Mouse (Mus musculus): ENCODE measurements at regions not wholly inside any gene's neighbourhood (a gene's known extent, or its start where the extent isn't known, plus 50 kb on each side); places are given as distances from the start of the nearest gene placed in this dataset.

- ATAC-seq (replicated peaks; ENCODE audit: insufficient number of reproducible peaks, low FRiP score, low TSS enrichment, low read depth) (no peak), DNase-seq (ENCODE audit: low spot score) (no peak)
- no peak overlapping the region for H3K27ac ChIP-seq (replicated peaks; ENCODE audit: low read depth, low read length)
- WGBS, result 88% methylated on average over 1 of the region's 1 CpGs
- H3K4me1 ChIP-seq (ENCODE audit: control insufficient read depth, insufficient read depth, low read length), result no peaks in the 10 kb centered on the region
- no peaks in the 10 kb centered on the region for H3K27me3 ChIP-seq (ENCODE audit: control insufficient read depth, insufficient read depth, low read length)
- H3K36me3 ChIP-seq (replicated peaks; ENCODE audit: control insufficient read depth, insufficient read depth, low read depth, low read length), result no peaks in the 10 kb centered on the region
- no peak overlapping the region for H3K4me2 ChIP-seq (ENCODE audit: low read depth, low read length)
- H3K9ac ChIP-seq (replicated peaks; ENCODE audit: low read length), result no peak overlapping the region
- no peaks in the 10 kb centered on the region for H3K9me3 ChIP-seq (replicated peaks; ENCODE audit: control insufficient read depth, low read length)
- no peak overlapping the region for H3K4me3 ChIP-seq (ENCODE audit: low read depth, low read length)
These were observed 124.9 kb downstream of the Fam198b start for GRCm38 (mm10) chr3:80009275-80009674.

- H3K4me3 ChIP-seq (ENCODE audit: low read depth, low read length), result no peak overlapping the region
- no peak overlapping the region for H3K9ac ChIP-seq (replicated peaks; ENCODE audit: low read length)
- H3K27ac ChIP-seq (replicated peaks; ENCODE audit: low read depth, low read length), result no peak overlapping the region
- H3K36me3 ChIP-seq (replicated peaks; ENCODE audit: control insufficient read depth, insufficient read depth, low read depth, low read length), result no peaks in the 10 kb centered on the region
- H3K4me2 ChIP-seq (ENCODE audit: low read depth, low read length), result no peak overlapping the region
- no peaks in the 10 kb centered on the region for H3K9me3 ChIP-seq (replicated peaks; ENCODE audit: control insufficient read depth, low read length)
- no peaks in the 10 kb centered on the region for H3K4me1 ChIP-seq (ENCODE audit: control insufficient read depth, insufficient read depth, low read length)
- no peak for DNase-seq (ENCODE audit: low spot score)
- 80% methylated on average over 1 of the region's 1 CpGs for WGBS
- no peak for ATAC-seq (replicated peaks; ENCODE audit: insufficient number of reproducible peaks, low FRiP score, low TSS enrichment, low read depth)
- no peaks in the 10 kb centered on the region for H3K27me3 ChIP-seq (ENCODE audit: control insufficient read depth, insufficient read depth, low read length)
These were observed 141.5 kb downstream of the Fam198b start for GRCm38 (mm10) chr3:80025795-80026194.

- H3K27me3 ChIP-seq (ENCODE audit: control insufficient read depth, insufficient read depth, low read length), result no peaks in the 10 kb centered on the region
- WGBS, result 74% methylated on average over 3 of the region's 3 CpGs
- no peak for DNase-seq (ENCODE audit: low spot score)
- no peak overlapping the region for H3K27ac ChIP-seq (replicated peaks; ENCODE audit: low read depth, low read length)
- H3K36me3 ChIP-seq (replicated peaks; ENCODE audit: control insufficient read depth, insufficient read depth, low read depth, low read length), result no peaks in the 10 kb centered on the region
- no peak overlapping the region for H3K9ac ChIP-seq (replicated peaks; ENCODE audit: low read length)
- no peaks in the 10 kb centered on the region for H3K9me3 ChIP-seq (replicated peaks; ENCODE audit: control insufficient read depth, low read length)
- H3K4me2 ChIP-seq (ENCODE audit: low read depth, low read length), result no peak overlapping the region
- ATAC-seq (replicated peaks; ENCODE audit: insufficient number of reproducible peaks, low FRiP score, low TSS enrichment, low read depth), result no peak
- H3K4me1 ChIP-seq (ENCODE audit: control insufficient read depth, insufficient read depth, low read length), result no peaks in the 10 kb centered on the region
- H3K4me3 ChIP-seq (ENCODE audit: low read depth, low read length), result no peak overlapping the region
These were observed 148.7 kb downstream of the Fam198b start for GRCm38 (mm10) chr3:80033071-80033470.

- Histone ChIP-seq H3K4me3 (ENCODE audit: low read depth, low read length) (no peak overlapping the region), H3K4me1 (ENCODE audit: control insufficient read depth, insufficient read depth, low read length) (no peaks in the 10 kb centered on the region), H3K36me3 (replicated peaks; ENCODE audit: control insufficient read depth, insufficient read depth, low read depth, low read length) (no peaks in the 10 kb centered on the region), H3K4me2 (ENCODE audit: low read depth, low read length) (no peak overlapping the region), H3K9me3 (replicated peaks; ENCODE audit: control insufficient read depth, low read length) (no peaks in the 10 kb centered on the region), H3K9ac (replicated peaks; ENCODE audit: low read length) (no peak overlapping the region), H3K27me3 (ENCODE audit: control insufficient read depth, insufficient read depth, low read length) (no peaks in the 10 kb centered on the region), H3K27ac (replicated peaks; ENCODE audit: low read depth, low read length) (no peak overlapping the region)
- DNase-seq (ENCODE audit: low spot score) (no peak), ATAC-seq (replicated peaks; ENCODE audit: insufficient number of reproducible peaks, low FRiP score, low TSS enrichment, low read depth) (no peak)
- WGBS, result 76% methylated on average over 11 of the region's 11 CpGs
These were observed 154.3 kb downstream of the Fam198b start for GRCm38 (mm10) chr3:80038553-80039129.

GRCm38 (mm10) chr3:80042756-80043484, 158.6 kb downstream of the Fam198b start:
- H3K4me1 ChIP-seq (ENCODE audit: control insufficient read depth, insufficient read depth, low read length), result no peaks in the 10 kb centered on the region
- H3K9ac ChIP-seq (replicated peaks; ENCODE audit: low read length), result no peak overlapping the region
- WGBS, result 90% methylated on average over 5 of the region's 5 CpGs
- no peaks in the 10 kb centered on the region for H3K27me3 ChIP-seq (ENCODE audit: control insufficient read depth, insufficient read depth, low read length)
- H3K4me3 ChIP-seq (ENCODE audit: low read depth, low read length), result no peak overlapping the region
- H3K9me3 ChIP-seq (replicated peaks; ENCODE audit: control insufficient read depth, low read length), result no peaks in the 10 kb centered on the region
- H3K4me2 ChIP-seq (ENCODE audit: low read depth, low read length), result no peak overlapping the region
- DNase-seq (ENCODE audit: low spot score) (no peak), ATAC-seq (replicated peaks; ENCODE audit: insufficient number of reproducible peaks, low FRiP score, low TSS enrichment, low read depth) (no peak)
- no peak overlapping the region for H3K27ac ChIP-seq (replicated peaks; ENCODE audit: low read depth, low read length)
- H3K36me3 ChIP-seq (replicated peaks; ENCODE audit: control insufficient read depth, insufficient read depth, low read depth, low read length), result no peaks in the 10 kb centered on the region

- Histone ChIP-seq H3K4me1 (ENCODE audit: control insufficient read depth, insufficient read depth, low read length) (no peaks in the 10 kb centered on the region), H3K27me3 (ENCODE audit: control insufficient read depth, insufficient read depth, low read length) (no peaks in the 10 kb centered on the region), H3K9ac (replicated peaks; ENCODE audit: low read length) (no peak overlapping the region), H3K36me3 (replicated peaks; ENCODE audit: control insufficient read depth, insufficient read depth, low read depth, low read length) (no peaks in the 10 kb centered on the region), H3K4me3 (ENCODE audit: low read depth, low read length) (no peak overlapping the region), H3K4me2 (ENCODE audit: low read depth, low read length) (no peak overlapping the region), H3K27ac (replicated peaks; ENCODE audit: low read depth, low read length) (no peak overlapping the region), H3K9me3 (replicated peaks; ENCODE audit: control insufficient read depth, low read length) (no peaks in the 10 kb centered on the region)
- DNase-seq (ENCODE audit: low spot score), result no peak
- no peak for ATAC-seq (replicated peaks; ENCODE audit: insufficient number of reproducible peaks, low FRiP score, low TSS enrichment, low read depth)
- WGBS, result 83% methylated on average over 5 of the region's 5 CpGs
These were observed 165.3 kb downstream of the Fam198b start for GRCm38 (mm10) chr3:80049495-80050225.

- no peak for DNase-seq (ENCODE audit: low spot score)
These were observed 166.6 kb downstream of the Fam198b start for GRCm38 (mm10) chr3:80050920-80051319.

GRCm38 (mm10) chr3:80051963-80052362, 167.6 kb downstream of the Fam198b start:
- H3K4me3 ChIP-seq (ENCODE audit: low read depth, low read length), result no peak overlapping the region
- H3K36me3 ChIP-seq (replicated peaks; ENCODE audit: control insufficient read depth, insufficient read depth, low read depth, low read length), result no peaks in the 10 kb centered on the region
- no peak overlapping the region for H3K27ac ChIP-seq (replicated peaks; ENCODE audit: low read depth, low read length)
- 82% methylated on average over 4 of the region's 4 CpGs for WGBS
- ATAC-seq (replicated peaks; ENCODE audit: insufficient number of reproducible peaks, low FRiP score, low TSS enrichment, low read depth) (no peak), DNase-seq (ENCODE audit: low spot score) (no peak)
- H3K4me2 ChIP-seq (ENCODE audit: low read depth, low read length), result no peak overlapping the region
- H3K9ac ChIP-seq (replicated peaks; ENCODE audit: low read length), result no peak overlapping the region
- H3K27me3 ChIP-seq (ENCODE audit: control insufficient read depth, insufficient read depth, low read length), result no peaks in the 10 kb centered on the region
- H3K9me3 ChIP-seq (replicated peaks; ENCODE audit: control insufficient read depth, low read length), result no peaks in the 10 kb centered on the region
- no peaks in the 10 kb centered on the region for H3K4me1 ChIP-seq (ENCODE audit: control insufficient read depth, insufficient read depth, low read length)

More at GRCm38 (mm10) chr3:80050920-80051319, 166.6 kb downstream of the Fam198b start:
- H3K9me3 ChIP-seq (replicated peaks; ENCODE audit: control insufficient read depth, low read length), result no peaks in the 10 kb centered on the region
- no peak overlapping the region for H3K27ac ChIP-seq (replicated peaks; ENCODE audit: low read depth, low read length)
- H3K36me3 ChIP-seq (replicated peaks; ENCODE audit: control insufficient read depth, insufficient read depth, low read depth, low read length), result no peaks in the 10 kb centered on the region
- no peak for ATAC-seq (replicated peaks; ENCODE audit: insufficient number of reproducible peaks, low FRiP score, low TSS enrichment, low read depth)
- WGBS, result 78% methylated on average over 4 of the region's 4 CpGs
- no peak overlapping the region for H3K4me3 ChIP-seq (ENCODE audit: low read depth, low read length)
- no peak overlapping the region for H3K9ac ChIP-seq (replicated peaks; ENCODE audit: low read length)
- H3K4me2 ChIP-seq (ENCODE audit: low read depth, low read length), result no peak overlapping the region
- H3K4me1 ChIP-seq (ENCODE audit: control insufficient read depth, insufficient read depth, low read length), result no peaks in the 10 kb centered on the region
- H3K27me3 ChIP-seq (ENCODE audit: control insufficient read depth, insufficient read depth, low read length), result no peaks in the 10 kb centered on the region

All from embryonic facial prominence, embryonic 11.5 days (tissue).